Mouse (Mus musculus) naive thymus-derived CD4-positive, alpha-beta T cell, adult 2 months (primary cell): Measurements from ENCODE around the gene Slc35e2.
"Not testable (repeated sequence)": the region's sequence is repeated elsewhere in the genome, so short reads cannot be mapped to it uniquely, and the experiment has no call there.

Source experiments
- DNase-seq: peaks from one replicate; pipeline ENCODE4 v3.0.0-alpha.2; 2011; ENCODE audit warnings: low read depth

Slc35e2 gene

GRCm38 (mm10) chr4:155669598-155670075, 68.4 kb downstream of the Slc35e2 start:
- DNase-seq, result no peak

- DNase-seq, result not testable (repeated sequence)
Measured at GRCm38 (mm10) chr4:155670236-155670635, 69.0 kb downstream of the Slc35e2 start.

- no peak for DNase-seq
Measured at GRCm38 (mm10) chr4:155672082-155672481, 70.9 kb downstream of the Slc35e2 start.
